Mouse (Mus musculus) brain, adult 2 months (tissue): ENCODE measurements around the gene Zkscan1.

Experiments used
- DNase-seq: peaks from one replicate; pipeline ENCODE4 v3.0.0; 2011; ENCODE audit warnings: low read depth, low spot score

The Zkscan1 gene

DNA sequence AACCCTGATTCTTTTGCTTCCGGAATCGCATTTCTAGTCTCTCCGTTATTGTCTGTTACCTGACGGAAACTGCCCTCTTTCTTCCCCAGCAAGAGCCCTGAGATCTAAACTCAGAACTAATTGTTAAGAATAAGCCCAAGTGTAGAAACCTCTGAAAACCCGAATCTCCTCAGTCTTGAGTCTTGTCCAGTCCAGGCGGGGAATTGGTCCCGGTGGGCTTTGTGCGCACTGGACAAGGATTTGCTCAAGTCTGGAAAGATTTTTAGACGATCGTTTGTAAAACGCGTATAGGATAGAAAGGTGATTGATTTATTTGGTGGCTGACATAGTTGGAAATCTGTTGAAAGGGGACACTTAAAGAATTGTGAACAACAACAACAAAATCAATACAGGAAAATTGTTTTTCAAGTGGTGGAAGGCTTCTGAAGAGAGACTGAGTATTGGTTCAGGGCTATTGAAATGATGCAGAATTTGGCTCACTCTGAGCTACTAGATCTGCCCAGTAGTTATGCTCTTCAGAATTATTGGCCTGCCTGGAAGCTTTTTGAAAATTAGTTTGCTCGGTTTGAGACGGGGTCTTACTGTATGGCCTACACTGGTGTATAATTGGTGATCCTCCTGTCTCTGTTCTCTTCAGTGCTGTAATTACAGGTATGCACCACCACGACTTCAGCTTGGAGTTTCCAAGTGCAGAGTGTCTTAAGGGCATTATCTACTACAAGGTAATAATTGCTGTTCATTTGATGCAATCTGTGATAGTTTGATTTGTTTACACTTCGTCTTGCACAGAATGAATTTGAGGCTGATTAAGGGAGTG is 32.5 kb downstream of the Zkscan1 start:
- no peak for DNase-seq

DNA sequence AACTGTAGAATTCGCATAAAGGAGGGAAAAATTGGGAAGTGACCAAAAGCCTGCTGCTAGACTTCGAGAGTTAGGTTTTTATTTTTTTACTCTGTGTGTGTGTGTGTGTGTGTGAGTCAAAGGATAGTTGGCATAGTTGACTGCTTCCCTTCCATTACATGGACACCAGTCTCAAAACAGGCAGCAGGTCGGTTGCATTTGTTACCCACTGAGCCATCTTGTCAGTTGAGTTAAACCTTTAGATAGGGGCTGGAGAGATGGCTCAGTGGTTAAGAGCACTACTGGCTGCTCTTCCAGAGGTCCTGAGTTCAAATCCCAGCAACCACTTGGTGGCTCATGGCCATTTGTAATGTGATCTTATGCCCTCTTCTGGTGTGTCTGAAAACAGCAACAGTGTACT is 33.2 kb downstream of the Zkscan1 start:
- no peak for DNase-seq

GRCm38 (mm10) chr5:138132425-138133064 is 47.7 kb downstream of the Zkscan1 start:
- no peak for DNase-seq

GRCm38 (mm10) chr5:138137257-138137656 is 52.4 kb downstream of the Zkscan1 start:
- no peak for DNase-seq

DNA sequence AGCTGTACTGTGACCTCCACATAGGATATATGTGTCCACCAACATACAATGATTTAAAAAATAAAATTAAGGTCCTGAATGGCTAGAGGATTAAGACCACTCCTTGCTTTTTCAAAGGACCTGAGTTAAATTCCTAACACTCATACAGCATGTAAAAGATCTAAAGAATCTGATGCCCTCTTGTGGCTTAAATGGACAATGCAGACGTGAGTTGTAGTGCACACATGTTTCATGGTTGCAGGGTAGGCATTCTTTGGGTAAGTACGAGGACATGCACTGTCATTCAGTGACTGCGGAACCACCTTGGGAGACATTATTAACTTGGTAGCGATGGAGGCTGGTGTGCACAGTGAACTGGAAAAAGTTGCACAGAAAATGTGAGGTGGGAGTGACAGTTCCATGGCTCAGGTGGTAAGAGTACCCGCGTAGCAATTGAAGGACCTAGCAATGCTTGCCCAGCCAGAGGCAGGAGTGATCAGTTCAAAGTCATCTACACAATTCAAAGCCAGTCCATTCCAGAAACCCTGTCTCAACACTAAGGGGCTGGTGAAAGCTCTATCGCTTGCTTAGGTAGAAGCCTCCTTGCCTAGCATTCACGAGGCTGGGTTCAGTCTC is 53.2 kb downstream of the Zkscan1 start:
- DNase-seq = peak; percentile 64

GRCm38 (mm10) chr5:138138585-138138984 is 53.7 kb downstream of the Zkscan1 start:
- DNase-seq = no peak

DNA sequence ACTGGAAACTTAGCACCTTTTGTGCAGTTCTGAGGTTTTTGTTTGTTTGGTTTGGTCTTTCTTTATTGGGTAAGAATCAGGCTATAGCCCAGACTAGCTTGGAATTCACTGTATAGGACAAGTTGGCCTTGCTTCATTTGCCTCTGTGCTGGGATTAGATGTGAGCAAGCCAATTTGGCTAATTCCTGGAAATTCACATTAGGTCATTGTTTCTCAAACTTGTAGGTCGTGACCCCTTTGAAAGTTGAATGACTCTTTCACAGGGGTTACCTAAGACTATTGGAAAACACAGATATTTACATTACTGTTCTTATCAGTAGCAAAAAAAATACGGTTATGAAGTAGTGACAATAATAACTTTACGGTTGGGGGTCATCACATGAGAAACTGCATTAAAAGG is 69.5 kb downstream of the Zkscan1 start:
- no peak for DNase-seq

DNA sequence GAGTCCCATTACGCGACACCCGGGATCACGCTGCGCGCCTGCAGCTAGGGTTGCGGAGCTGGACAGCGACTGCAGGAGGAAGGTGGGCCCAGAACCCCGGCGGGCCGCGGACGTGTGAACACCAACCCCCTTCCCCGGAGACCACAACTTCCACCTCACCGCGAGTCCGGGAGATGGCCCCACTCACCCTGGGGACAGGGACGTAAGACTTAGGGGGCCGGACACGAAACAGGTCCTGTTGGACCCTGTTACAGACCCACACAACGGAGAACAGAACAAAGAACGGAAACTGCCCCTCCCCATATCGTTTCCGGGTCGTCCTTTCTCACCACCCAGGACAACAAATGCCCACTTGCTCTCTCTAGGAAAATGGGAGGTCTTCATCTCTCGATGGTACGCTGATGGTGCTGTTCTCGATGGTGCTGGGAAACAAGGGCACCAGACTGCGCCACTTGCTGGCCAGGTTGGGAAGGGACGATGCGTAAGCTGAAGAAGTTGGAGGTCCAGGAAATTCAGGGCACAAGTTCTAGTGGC is 70.6 kb downstream of the Zkscan1 start, which contains the start of gene Zfp113:
Gene Zfp113 (minus strand): TSS at position 302 of the 534 bp plus-strand sequence.
- peak; percentile 99 for DNase-seq
